Mouse (Mus musculus): ENCODE measurements around the gene Krt19. TPM values are rescaled to one million over a fixed set of nuclear protein-coding genes. Genes with fewer than 3 reads are reported as not detected.

Krt19 gene
- polyA plus RNA-seq, 1 experiment from 2014 or later: 264 TPM

DNA sequence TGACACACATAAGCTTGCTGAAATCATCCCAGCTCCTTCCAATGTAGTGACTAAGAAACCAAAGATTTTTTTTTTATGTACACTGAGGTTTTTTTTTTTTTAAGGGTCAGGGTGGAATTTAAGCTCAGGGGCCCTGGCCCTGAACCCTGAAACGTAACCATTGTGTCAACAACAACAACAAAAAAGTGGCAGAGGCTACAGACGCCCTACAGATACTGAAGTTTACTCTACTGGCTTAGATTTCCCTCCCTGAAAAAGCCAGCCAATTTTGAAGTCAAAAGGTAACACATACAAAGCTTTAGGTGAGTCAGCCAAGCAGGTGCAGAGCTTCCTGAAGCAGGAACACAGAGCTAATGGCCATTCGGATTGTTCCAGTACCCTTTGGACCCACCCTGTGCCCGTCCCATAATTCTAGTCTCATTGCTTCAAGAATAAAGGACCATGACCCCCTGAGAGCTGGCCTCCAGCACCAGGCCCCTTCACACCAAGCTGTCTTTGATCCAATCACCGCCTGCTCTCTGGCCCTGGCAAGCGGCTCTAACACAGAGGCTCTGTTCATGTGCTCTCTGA lies 9.5 kb upstream of the Krt19 start:
- no peaks in the 10 kb centered on the region for H3K36me3 ChIP-seq
- H3K27ac ChIP-seq: 0 out of 2 replicates have a peak overlapping the region, but pooled peaks have one; percentile 24
- H3K27me3 ChIP-seq: no peaks in the 10 kb centered on the region
- H3K9ac ChIP-seq: no peak overlapping the region
- H3K9me3 ChIP-seq: no peaks in the 10 kb centered on the region
- H3K4me2 ChIP-seq: no peak overlapping the region
- ATAC-seq (ENCODE audit: borderline replicate concordance, extremely low read depth, low FRiP score, low TSS enrichment): no peak
- H3K4me1 ChIP-seq: peaks cover 6% of the 10 kb centered on the region; the same call in 1 of the 2 replicates
- WGBS: 48% methylated on average over 6 of the region's 6 CpGs
- H3K4me3 ChIP-seq: no peak overlapping the region

DNA sequence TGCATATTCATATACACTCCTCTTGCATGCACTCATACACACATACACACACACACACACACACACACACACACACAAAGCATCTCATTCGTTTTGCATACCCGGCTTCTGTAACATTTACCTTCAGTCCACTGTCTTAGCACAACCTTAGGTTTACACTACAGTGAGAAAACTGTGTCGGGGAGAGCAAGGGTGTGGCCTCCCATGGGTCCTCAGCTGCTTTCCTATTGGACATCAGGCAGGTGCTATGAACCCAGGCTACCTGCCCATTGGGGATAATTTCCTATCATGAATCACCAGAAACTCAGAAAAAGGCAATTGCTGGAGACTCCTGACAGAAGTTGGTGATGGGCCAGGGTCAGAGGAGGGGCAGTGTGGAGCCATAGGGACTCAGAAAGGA lies 8.9 kb upstream of the Krt19 start:
- no peak for ATAC-seq (ENCODE audit: borderline replicate concordance, extremely low read depth, low FRiP score, low TSS enrichment)
- Histone ChIP-seq H3K4me1 (peaks cover 6% of the 10 kb centered on the region; the same call in 1 of the 2 replicates), H3K9ac (no peak overlapping the region), H3K27ac (no peak overlapping the region), H3K27me3 (no peaks in the 10 kb centered on the region), H3K36me3 (no peaks in the 10 kb centered on the region), H3K4me3 (no peak overlapping the region), H3K9me3 (no peaks in the 10 kb centered on the region), H3K4me2 (no peak overlapping the region)
- 78% methylated on average over 3 of the region's 3 CpGs for WGBS

DNA sequence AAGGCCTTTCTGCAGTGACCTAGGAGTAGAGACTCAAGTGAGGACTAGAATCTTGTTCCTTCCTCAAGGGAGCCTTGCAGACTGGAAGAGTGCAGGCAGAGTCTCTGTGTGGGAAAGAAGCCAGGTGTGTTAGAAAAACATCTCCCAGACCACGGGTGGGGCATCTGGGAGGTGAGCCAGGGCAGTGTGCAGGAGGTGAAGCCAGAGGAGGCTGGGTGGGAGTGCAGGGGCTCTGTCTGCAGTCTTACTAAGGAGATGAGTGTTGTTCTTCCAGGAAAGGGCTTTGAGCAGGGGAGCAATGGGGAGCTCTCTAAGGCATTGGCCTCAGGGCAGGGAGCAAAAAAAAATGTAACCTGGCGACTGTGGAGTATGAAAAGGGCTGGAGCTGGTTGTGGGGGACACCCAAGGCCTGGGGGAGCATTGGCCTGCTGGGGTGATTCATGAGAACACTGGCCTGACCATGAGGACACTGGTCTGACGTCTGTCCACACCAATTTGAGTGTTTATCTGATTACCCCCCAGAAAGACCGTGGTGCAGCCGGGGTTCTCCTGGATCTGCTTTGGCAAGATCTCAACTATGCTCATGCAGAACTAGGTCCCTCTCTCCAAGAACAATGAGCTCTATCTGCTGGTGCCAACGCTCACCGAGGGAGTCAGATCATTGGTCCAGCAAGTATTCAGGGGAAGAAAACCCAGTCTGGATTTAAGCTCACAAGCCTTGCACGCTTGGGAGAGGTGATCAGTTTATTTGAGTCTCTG lies 7.2 kb upstream of the Krt19 start:
- WGBS: 44% methylated on average over 8 of the region's 8 CpGs
- peaks cover 6% of the 10 kb centered on the region; the same call in 1 of the 2 replicates for H3K4me1 ChIP-seq
- no peak overlapping the region for H3K4me3 ChIP-seq
- ATAC-seq (ENCODE audit: borderline replicate concordance, extremely low read depth, low FRiP score, low TSS enrichment): no peak
- H3K27ac ChIP-seq: peak overlapping the region; percentile 64
- H3K9ac ChIP-seq: no peak overlapping the region
- no peaks in the 10 kb centered on the region for H3K36me3 ChIP-seq
- H3K9me3 ChIP-seq: no peaks in the 10 kb centered on the region
- no peak overlapping the region for H3K4me2 ChIP-seq
- no peaks in the 10 kb centered on the region for H3K27me3 ChIP-seq

DNA sequence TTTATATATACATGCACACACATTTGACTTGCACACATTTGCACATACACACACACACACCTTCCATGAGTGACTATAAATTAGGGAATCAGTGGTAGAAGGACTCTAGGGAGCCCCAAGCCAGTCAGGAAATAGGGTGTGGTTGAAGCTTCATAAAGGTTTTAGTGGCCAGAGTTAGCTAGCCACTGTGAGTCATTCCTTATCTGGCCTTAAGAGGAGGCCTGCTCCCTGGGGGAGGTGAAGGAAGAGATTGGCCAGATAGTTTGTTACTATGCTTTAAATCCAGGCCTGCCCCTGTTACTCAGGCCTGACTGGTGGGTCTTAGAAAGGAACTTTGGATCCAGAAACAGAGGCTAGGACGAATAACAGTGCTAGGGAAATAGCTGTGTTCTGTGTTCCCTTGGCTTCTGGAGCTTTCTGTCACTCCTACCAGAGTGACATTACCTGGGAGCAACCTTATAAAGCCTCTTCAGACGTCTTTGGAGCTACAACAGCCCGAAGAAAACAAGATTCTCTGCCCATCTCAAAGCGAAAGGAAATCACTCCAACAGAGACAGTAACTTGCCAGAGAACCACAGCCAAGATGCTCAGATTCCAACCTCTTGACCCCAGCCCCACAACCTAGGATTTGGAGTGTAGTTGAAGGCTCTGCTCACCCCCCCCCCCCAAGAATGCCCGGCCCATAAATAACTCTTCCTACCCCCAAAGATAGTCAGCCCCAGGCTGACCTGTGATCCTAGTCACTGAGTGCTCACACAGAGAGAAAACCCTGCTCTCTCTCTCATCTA lies 705 bp downstream of the Krt19 start:
- H3K4me3 ChIP-seq: no peak overlapping the region
- H3K4me1 ChIP-seq: peaks cover 11% of the 10 kb centered on the region; the same call in 1 of the 2 replicates
- 51% methylated on average over 5 of the region's 5 CpGs for WGBS
- no peak overlapping the region for H3K4me2 ChIP-seq
- ATAC-seq (ENCODE audit: borderline replicate concordance, extremely low read depth, low FRiP score, low TSS enrichment): no peak
- no peak overlapping the region for H3K27ac ChIP-seq
- no peaks in the 10 kb centered on the region for H3K36me3 ChIP-seq
- H3K9ac ChIP-seq: no peak overlapping the region
- H3K27me3 ChIP-seq: peaks cover 15% of the 10 kb centered on the region
- no peaks in the 10 kb centered on the region for H3K9me3 ChIP-seq

DNA sequence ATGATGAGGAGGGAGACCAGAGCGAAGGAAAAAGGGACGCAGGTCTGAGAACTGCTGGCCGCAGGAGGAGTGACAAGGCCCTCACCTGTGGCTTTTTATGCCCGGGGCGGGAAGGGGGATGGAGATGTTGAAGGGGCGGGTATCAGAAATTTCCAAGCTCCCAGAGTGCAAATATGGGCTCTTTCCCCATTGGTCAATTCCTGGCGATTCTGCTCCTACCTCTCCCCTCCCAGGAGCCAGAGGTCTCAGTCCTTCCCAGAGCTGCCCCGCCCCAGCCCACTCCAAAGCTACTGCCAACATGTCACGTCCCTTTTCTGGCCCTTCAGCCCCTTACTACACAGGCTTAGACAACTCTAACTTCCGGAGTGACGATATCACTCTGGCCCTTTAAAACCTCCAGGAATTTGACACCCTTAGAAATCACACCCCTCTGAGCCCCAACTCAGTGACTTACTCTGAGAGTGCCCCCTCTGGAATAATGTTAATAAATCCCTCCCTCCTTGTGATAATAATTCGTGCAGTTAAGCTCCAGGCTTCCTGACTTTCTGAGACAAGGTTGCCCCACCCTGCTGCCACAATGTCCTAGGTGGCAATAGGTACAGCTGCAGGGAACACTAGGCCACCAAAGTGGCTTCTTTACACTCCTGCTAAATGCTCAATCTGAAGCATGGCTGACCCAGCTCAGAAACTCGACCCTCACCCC lies 2.5 kb downstream of the Krt19 start:
- Histone ChIP-seq H3K4me2 (peak overlapping the region; percentile 56), H3K9ac (peak overlapping the region; percentile 10; the same call in 1 of the 2 replicates), H3K9me3 (no peaks in the 10 kb centered on the region), H3K36me3 (no peaks in the 10 kb centered on the region), H3K27ac (peak overlapping the region; percentile 89), H3K27me3 (peaks cover 15% of the 10 kb centered on the region), H3K4me3 (peak overlapping the region; percentile 49), H3K4me1 (peaks cover 11% of the 10 kb centered on the region; the same call in 1 of the 2 replicates)
- peak; percentile 91 for ATAC-seq (ENCODE audit: borderline replicate concordance, extremely low read depth, low FRiP score, low TSS enrichment)
- under 1% methylated on average over 13 of the region's 13 CpGs for WGBS

DNA sequence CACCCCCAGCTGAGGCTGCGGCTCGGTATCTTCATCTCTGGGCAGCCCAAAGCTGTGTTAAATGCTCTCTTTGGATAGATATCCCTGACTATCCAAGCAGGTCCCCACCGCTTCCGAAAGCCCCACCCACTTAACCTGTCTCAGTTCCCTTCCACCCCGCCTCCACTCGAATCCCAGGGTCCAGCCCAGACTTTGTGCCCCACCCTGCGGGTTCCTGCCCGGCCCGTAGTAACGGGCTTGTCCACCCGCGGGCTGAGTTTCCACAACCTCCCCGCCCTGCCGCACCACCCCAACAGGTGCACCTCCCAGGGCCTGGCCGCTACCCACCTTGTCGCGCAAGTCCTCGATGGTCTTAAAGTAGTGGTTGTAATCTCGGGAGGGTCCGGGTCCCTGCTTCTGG lies 3.4 kb downstream of the Krt19 start:
- no peak; the same call in 1 of the 2 replicates for ATAC-seq (ENCODE audit: borderline replicate concordance, extremely low read depth, low FRiP score, low TSS enrichment)
- H3K4me2 ChIP-seq: peak overlapping the region; percentile 56
- H3K9me3 ChIP-seq: no peaks in the 10 kb centered on the region
- no peaks in the 10 kb centered on the region for H3K36me3 ChIP-seq
- WGBS: 2% methylated on average over 20 of the region's 20 CpGs
- peaks cover 11% of the 10 kb centered on the region; the same call in 1 of the 2 replicates for H3K4me1 ChIP-seq
- H3K9ac ChIP-seq: peak overlapping the region; percentile 10
- H3K27ac ChIP-seq: peak overlapping the region; percentile 89
- peaks cover 15% of the 10 kb centered on the region for H3K27me3 ChIP-seq
- H3K4me3 ChIP-seq: peak overlapping the region; percentile 49

DNA sequence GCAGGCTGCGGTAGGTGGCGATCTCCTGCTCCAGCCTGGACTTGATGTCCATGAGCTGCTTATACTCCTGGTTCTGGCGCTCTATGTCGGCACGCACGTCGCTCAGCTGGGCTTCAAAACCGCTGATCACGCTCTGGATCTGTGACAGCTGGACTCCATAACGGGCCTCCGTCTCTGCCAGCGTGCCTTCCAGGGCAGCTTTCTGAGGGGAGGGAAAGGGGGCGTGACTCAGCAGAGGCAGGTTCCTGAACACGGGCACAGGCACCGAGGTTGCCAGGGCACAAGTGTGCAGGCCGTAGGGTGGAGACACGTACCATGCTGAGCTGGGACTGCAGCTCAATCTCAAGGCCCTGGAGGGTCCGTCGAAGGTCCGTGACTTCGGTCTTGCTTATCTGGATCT lies 7.5 kb downstream of the Krt19 start:
- Histone ChIP-seq H3K4me2 (no peak overlapping the region), H3K9ac (no peak overlapping the region), H3K4me3 (no peak overlapping the region), H3K4me1 (peaks cover 20% of the 10 kb centered on the region), H3K27me3 (peaks cover 14% of the 10 kb centered on the region), H3K27ac (no peak overlapping the region), H3K36me3 (no peaks in the 10 kb centered on the region), H3K9me3 (no peaks in the 10 kb centered on the region)
- no peak for ATAC-seq (ENCODE audit: borderline replicate concordance, extremely low read depth, low FRiP score, low TSS enrichment)
- 67% methylated on average over 21 of the region's 21 CpGs for WGBS

DNA sequence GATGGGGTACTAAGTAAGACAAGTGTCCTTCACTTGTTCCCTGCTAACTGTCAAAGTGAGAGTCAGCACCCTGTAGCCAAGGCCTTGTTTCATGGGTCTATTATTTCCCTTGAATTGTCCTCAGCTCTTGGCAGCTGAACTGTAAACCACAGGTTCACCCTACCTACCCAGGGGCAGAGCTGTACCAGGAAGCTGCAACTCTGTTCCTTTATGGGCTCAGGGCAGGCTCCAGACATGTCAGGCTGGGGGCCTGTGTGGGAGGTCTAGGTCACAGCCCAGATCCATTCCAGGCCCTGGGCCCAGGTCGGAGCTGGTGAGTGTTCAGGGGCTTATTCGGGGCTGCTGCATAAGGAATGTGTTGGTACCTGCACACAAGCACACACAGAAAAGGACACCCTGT lies 9.1 kb downstream of the Krt19 start:
- WGBS: 67% methylated on average over 2 of the region's 2 CpGs
- ATAC-seq (ENCODE audit: borderline replicate concordance, extremely low read depth, low FRiP score, low TSS enrichment): no peak

DNA sequence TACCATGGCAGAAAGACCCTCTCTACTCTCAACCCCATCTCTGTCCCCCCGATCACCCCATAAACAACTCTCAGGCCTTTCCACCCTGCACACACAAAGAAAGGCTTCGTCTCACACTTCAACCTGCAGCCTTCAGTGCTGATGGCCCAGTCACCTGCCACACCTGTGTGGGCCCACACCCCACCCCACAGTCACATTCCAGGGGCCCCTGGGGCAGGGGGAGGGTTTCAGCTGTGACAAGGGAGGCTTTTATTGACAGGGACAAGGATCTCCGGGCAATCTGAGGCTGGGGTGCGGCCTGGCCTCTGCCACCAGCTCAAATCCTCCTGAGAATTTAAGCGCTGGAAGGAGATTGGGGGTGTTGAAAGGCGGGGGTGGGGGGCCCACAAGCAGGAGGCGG lies 9.7 kb downstream of the Krt19 start:
- Histone ChIP-seq H3K4me2 (no peak overlapping the region), H3K27me3 (no peaks in the 10 kb centered on the region; the same call in 1 of the 2 replicates), H3K4me3 (no peak overlapping the region), H3K4me1 (peaks cover 21% of the 10 kb centered on the region), H3K36me3 (no peaks in the 10 kb centered on the region), H3K9ac (no peak overlapping the region), H3K27ac (peak overlapping the region; percentile 50), H3K9me3 (no peaks in the 10 kb centered on the region)
- 43% methylated on average over 7 of the region's 7 CpGs for WGBS
- peak; percentile 27; the same call in 1 of the 2 replicates for ATAC-seq (ENCODE audit: borderline replicate concordance, extremely low read depth, low FRiP score, low TSS enrichment)

More for the DNA sequence above, 9.1 kb downstream of the Krt19 start:
- peak overlapping the region; percentile 50 for H3K27ac ChIP-seq
- no peaks in the 10 kb centered on the region for H3K9me3 ChIP-seq
- no peak overlapping the region for H3K9ac ChIP-seq
- H3K36me3 ChIP-seq: no peaks in the 10 kb centered on the region
- no peak overlapping the region for H3K4me2 ChIP-seq
- peaks cover 21% of the 10 kb centered on the region for H3K4me1 ChIP-seq
- no peaks in the 10 kb centered on the region; the same call in 1 of the 2 replicates for H3K27me3 ChIP-seq
- H3K4me3 ChIP-seq: no peak overlapping the region

DNA sequence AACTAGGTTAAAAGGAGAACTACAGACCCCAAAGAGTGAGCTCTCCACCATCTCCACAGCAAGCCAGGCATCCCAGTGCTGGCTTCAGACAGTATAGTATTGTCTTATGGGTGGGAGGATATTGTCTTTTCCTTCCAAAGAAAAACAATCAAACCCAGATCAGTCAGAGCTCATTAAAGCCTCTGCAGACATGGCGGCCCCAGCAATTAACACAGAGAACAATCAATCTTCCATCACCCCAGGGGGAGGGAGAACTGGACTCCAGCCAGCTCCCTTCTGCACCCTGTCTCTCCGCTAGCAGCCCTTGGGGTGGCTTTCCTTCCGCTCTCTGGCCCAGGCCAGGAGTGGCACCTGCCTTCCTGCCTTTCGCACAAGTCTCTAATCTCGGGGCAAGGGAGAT lies 10.8 kb downstream of the Krt19 start:
- no peak for ATAC-seq (ENCODE audit: borderline replicate concordance, extremely low read depth, low FRiP score, low TSS enrichment)
- WGBS: 18% methylated on average over 4 of the region's 5 CpGs
- H3K27me3 ChIP-seq: no peaks in the 10 kb centered on the region
- H3K9ac ChIP-seq: no peak overlapping the region
- no peak overlapping the region for H3K4me3 ChIP-seq
- H3K4me2 ChIP-seq: no peak overlapping the region
- H3K4me1 ChIP-seq: peaks cover 21% of the 10 kb centered on the region
- H3K9me3 ChIP-seq: no peaks in the 10 kb centered on the region
- no peaks in the 10 kb centered on the region for H3K36me3 ChIP-seq
- H3K27ac ChIP-seq: no peak overlapping the region

DNA sequence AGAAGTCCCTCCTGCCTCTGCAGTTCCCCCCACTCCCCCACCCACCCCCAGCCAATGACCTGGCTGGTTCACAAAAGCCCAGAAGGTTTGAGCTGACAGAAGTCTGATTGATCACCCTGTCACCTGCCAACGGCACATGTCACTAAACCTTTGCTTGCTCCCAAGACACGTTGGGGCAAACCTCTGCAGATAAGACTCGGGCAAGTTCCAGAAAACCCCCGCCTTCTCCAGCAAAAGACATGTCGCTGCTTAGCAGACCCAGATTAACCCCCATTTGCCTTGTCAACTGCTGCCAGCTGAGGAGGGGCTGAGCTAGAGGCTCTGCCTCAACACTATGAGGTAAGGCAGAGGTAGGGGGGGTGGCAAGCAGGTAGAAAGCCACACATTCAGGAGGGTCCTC lies 11.9 kb downstream of the Krt19 start:
- no peaks in the 10 kb centered on the region for H3K9me3 ChIP-seq
- no peak overlapping the region for H3K4me2 ChIP-seq
- ATAC-seq (ENCODE audit: borderline replicate concordance, extremely low read depth, low FRiP score, low TSS enrichment): no peak
- no peaks in the 10 kb centered on the region for H3K36me3 ChIP-seq
- H3K4me3 ChIP-seq: no peak overlapping the region
- no peaks in the 10 kb centered on the region for H3K27me3 ChIP-seq
- no peak overlapping the region for H3K9ac ChIP-seq
- WGBS: 10% methylated on average over 5 of the region's 5 CpGs
- peaks cover 21% of the 10 kb centered on the region for H3K4me1 ChIP-seq
- H3K27ac ChIP-seq: no peak overlapping the region
